Mouse (Mus musculus) liver, adult 2 months (tissue): ENCODE results near the gene Gna11.

ENCODE experiments used
- CTCF ChIP-seq: fragments of 200-500 bp; IDR thresholded peaks from 2 replicates; pipeline ENCODE4 v1.5.1; 2011; ENCODE audit warnings: low read depth, low read length, control low read depth
- POLR2A ChIP-seq: fragments of 200-500 bp; IDR thresholded peaks from 2 replicates; pipeline ENCODE4 v1.6.1; 2011; ENCODE audit warnings: low read length, control low read depth; ENCODE audit not compliant: insufficient read depth; ENCODE audit errors: extremely low read depth

DNA sequence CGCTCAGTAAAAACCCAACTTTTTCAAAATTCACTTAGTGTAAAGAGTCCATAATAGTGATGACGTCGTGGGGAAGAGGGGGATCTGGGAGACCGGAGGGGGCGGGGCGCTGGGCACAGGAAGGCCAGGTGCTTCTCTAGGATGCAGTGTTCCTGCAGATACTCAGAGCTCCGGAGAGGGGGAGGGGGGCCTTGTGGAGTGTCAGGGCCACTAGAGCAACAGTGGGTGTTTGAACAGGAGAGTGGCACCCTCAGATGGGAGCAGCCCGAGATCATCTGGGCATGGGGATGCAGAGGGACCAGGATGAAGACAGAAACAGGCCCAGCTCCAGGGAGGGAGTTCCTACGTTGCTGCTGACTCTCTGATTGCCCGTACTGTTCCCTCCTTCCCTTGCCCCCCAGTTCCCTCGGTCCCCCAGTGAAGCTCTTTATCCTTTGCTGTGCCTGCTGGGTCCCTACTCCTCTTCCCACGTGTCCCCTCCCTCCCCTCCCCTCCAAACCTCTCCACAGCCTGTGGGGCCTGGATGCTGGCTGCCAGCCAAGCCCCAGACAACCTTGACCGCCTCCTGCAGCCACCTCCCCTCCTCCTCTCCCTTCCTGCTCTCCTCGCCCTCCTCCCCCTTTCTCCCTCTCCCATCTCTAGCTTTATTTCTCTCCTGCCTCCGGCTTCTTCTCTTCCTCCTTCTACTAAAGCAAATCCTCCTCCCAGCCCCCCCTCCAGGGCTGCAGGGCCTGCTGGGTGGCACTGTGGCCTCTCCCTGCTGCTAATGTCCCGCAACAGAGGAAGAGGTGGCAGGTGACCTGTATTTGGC is 23.6 kb upstream of the Gna11 start:
- TF ChIP-seq CTCF, result no peak
- no peak for TF ChIP-seq POLR2A
